8 mouse cellular contexts compared by ENCODE assay signal in the genomic region with DNA sequence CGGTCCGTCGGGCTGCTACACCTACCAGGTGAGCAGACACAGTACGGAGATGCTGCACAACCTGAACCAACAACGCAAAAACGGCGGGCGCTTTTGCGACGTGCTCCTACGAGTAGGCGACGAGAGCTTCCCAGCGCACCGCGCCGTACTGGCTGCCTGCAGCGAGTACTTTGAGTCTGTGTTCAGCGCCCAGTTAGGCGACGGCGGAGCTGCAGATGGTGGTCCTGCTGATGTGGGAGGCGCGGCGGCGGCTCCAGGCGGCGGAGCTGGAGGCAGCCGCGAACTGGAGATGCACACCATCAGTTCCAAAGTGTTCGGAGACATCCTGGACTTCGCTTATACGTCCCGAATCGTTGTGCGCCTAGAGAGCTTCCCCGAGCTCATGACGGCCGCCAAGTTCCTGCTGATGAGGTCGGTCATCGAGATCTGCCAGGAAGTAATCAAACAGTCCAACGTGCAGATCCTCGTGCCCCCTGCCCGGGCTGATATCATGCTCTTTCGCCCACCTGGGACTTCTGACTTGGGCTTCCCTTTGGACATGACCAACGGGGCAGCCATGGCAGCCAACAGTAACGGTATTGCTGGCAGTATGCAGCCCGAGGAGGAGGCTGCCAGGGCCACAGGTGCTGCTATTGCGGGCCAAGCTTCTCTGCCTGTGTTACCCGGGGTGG. TPM values are rescaled to one million over a fixed set of nuclear protein-coding genes. Genes with fewer than 3 reads are reported as not detected.
DNase-seq lines count a peak whose midpoint lies in the region; ATAC-seq and TF ChIP-seq lines count a peak whose summit lies in the region.

No protein-coding gene starts in this region.

- H3K4me3 ChIP-seq in G1E (ENCODE audit: low read depth, low read length) (peak overlapping the region; percentile 93), macrophage (ENCODE audit: inconsistent target) (peak overlapping the region; percentile 48)
- peak overlapping the region; percentile 98 for H3K4me3 ChIP-seq in brown adipose tissue, adult 24 weeks (ENCODE audit: insufficient read depth, low read depth, low read length)
- H3K4me3 ChIP-seq in forebrain, embryonic 14.5 days (ENCODE audit: low read depth, low read length), result peak overlapping the region; percentile 85
- H3K4me3 ChIP-seq in hindbrain, embryonic 14.5 days (replicated peaks; ENCODE audit: low read length), result peak overlapping the region; percentile 85

- WGBS in forebrain, embryonic 14.5 days, result under 1% methylated on average over 50 of the region's 50 CpGs
- under 1% methylated on average over 50 of the region's 50 CpGs for WGBS in hindbrain, embryonic 14.5 days
- WGBS in macrophage (ENCODE audit: missing documents), result 2% methylated on average over 50 of the region's 50 CpGs

- no peak overlapping the region for H3K27ac ChIP-seq in brown adipose tissue, adult 24 weeks (replicated peaks; ENCODE audit: low read depth, low read length)
- H3K27ac ChIP-seq in forebrain, embryonic 14.5 days (ENCODE audit: low read depth, low read length), result peak overlapping the region; percentile 100
- peak overlapping the region; percentile 100 for H3K27ac ChIP-seq in hindbrain, embryonic 14.5 days
- peak overlapping the region; percentile 60 for H3K27ac ChIP-seq in macrophage

- peak overlapping the region; percentile 97 for H3K9ac ChIP-seq in forebrain, embryonic 14.5 days (ENCODE audit: low read length)
- peak overlapping the region; percentile 97 for H3K9ac ChIP-seq in hindbrain, embryonic 14.5 days

- no peak for DNase-seq in G1E (ENCODE audit: low spot score)
- peak; percentile 74 for DNase-seq in forebrain, embryonic 14.5 days (ENCODE audit: low spot score)
- peak; percentile 41 for DNase-seq in hindbrain, embryonic 14.5 days (ENCODE audit: low spot score)
- peak; percentile 63 to 74 for DNase-seq in left cerebral cortex, adult 18-20 months (ENCODE audit: low spot score in 2 of 2)
- peak; percentile 65 for DNase-seq in right cerebral cortex, postnatal 25 days

- no peak for TF ChIP-seq CTCF in G1E (IDR thresholded peaks at IDR 0.05; ENCODE audit: low read depth, low read length)

- peaks cover 74% of the 10 kb centered on the region for H3K4me1 ChIP-seq in G1E (ENCODE audit: insufficient read depth, low read depth, low read length)
- peaks cover 18% of the 10 kb centered on the region for H3K4me1 ChIP-seq in brown adipose tissue, adult 24 weeks (ENCODE audit: control insufficient read depth, insufficient read depth, insufficient read length, low read length)
- peaks cover 34% of the 10 kb centered on the region for H3K4me1 ChIP-seq in forebrain, embryonic 14.5 days (ENCODE audit: control insufficient read depth, insufficient read depth, low read length)
- peaks cover 49% of the 10 kb centered on the region for H3K4me1 ChIP-seq in hindbrain, embryonic 14.5 days (replicated peaks; ENCODE audit: control insufficient read depth, insufficient read depth, low read length)

- H3K4me2 ChIP-seq in forebrain, embryonic 14.5 days (ENCODE audit: low read length), result peak overlapping the region; percentile 99
- H3K4me2 ChIP-seq in hindbrain, embryonic 14.5 days (replicated peaks), result peak overlapping the region; percentile 100

- H3K27me3 ChIP-seq in G1E (ENCODE audit: insufficient read depth, low read length), result no peaks in the 10 kb centered on the region
- no peaks in the 10 kb centered on the region for H3K27me3 ChIP-seq in forebrain, embryonic 14.5 days (replicated peaks; ENCODE audit: control insufficient read depth, insufficient read depth, low read length)
- no peaks in the 10 kb centered on the region for H3K27me3 ChIP-seq in hindbrain, embryonic 14.5 days (ENCODE audit: control insufficient read depth, insufficient read depth, low read length)

- H3K36me3 ChIP-seq in G1E (replicated peaks), result peaks cover 49% of the 10 kb centered on the region
- H3K36me3 ChIP-seq in forebrain, embryonic 14.5 days (ENCODE audit: control insufficient read depth, insufficient read depth, low read length), result peaks cover 27% of the 10 kb centered on the region
- peaks cover 26% of the 10 kb centered on the region for H3K36me3 ChIP-seq in hindbrain, embryonic 14.5 days (replicated peaks; ENCODE audit: control insufficient read depth, insufficient read depth)
- H3K36me3 ChIP-seq in macrophage (ENCODE audit: inconsistent target), result peaks cover 18% of the 10 kb centered on the region; the same call in 1 of the 2 replicates

- ATAC-seq in G1E (ENCODE audit: extremely low read depth, insufficient number of reproducible peaks, low FRiP score, poor library complexity, severe bottlenecking), result no peak
- ATAC-seq in forebrain, embryonic 14.5 days, result no peak
- ATAC-seq in hindbrain, embryonic 14.5 days (ENCODE audit: low FRiP score), result no peak
- no peak for ATAC-seq in inflammation-experienced regulatory T-cells, adult 6 months

- H3K79me2 ChIP-seq in macrophage (ENCODE audit: inconsistent target), result peaks cover 41% of the 10 kb centered on the region

- no peaks in the 10 kb centered on the region for H3K9me3 ChIP-seq in G1E (replicated peaks)
- no peaks in the 10 kb centered on the region for H3K9me3 ChIP-seq in forebrain, embryonic 14.5 days (replicated peaks; ENCODE audit: control insufficient read depth, low read length)
- H3K9me3 ChIP-seq in hindbrain, embryonic 14.5 days (ENCODE audit: control insufficient read depth, low read length), result no peaks in the 10 kb centered on the region

RNA-seq across cellular contexts. Expression of a gene that starts 2.1 kb away (rescaled TPM):
- 71.9 and 89.1 TPM in 2 replicates for total RNA-seq in G1E (2014; fragmentation: Nextera tagmentation)
- 56.5 and 66.6 TPM in 2 replicates for total RNA-seq in G1E (2017)
- polyA plus RNA-seq in G1E (2012), result 86.1 and 112 TPM in 2 replicates
- 2.0 and 4.0 TPM in 2 replicates for polyA plus RNA-seq in brown adipose tissue, adult 24 weeks (2012; ENCODE audit: insufficient read depth, insufficient read length, missing spikeins)
- polyA plus RNA-seq in forebrain, embryonic 14.5 days (2014; fragmentation: Nextera tagmentation; extraction: Ambion mirVana), result 61.7 and 62.0 TPM in 2 replicates
- 47.6 and 50.4 TPM in 2 replicates for polyA plus RNA-seq in hindbrain, embryonic 14.5 days (2014; fragmentation: Nextera tagmentation; extraction: Ambion mirVana)
- total RNA-seq in left cerebral cortex, adult 18-20 months (2021), result 10 to 100 TPM; 46.7 to 47.6 TPM
- 10 to 100 TPM in 16 of 26 experiments, 1 to 10 TPM in 10; 2.9 to 42.8 (median 13.5) TPM for total RNA-seq in macrophage (2018; cell fraction: chromatin; rRNA removed)
- total RNA-seq in macrophage (2018; cell fraction: cytosol; rRNA removed), result 10 to 100 TPM in 14 of 26 experiments, 1 to 10 TPM in 12; 3.3 to 19.2 (median 10.3) TPM
- 10 to 100 TPM in 17 of 26 experiments, 1 to 10 TPM in 9; 5.3 to 37.7 (median 14.6) TPM for total RNA-seq in macrophage (2018; cell fraction: nucleus; rRNA removed)
- 10.9 to 14.0 TPM (median 10.9 TPM) in 3 replicates for polyA plus RNA-seq in macrophage (2018)
- polyA plus RNA-seq in inflammation-experienced regulatory T-cells, adult 6 months (2017; shearing (Covaris generic)), result 10 to 100 TPM; 15.5 to 19.6 (median 16.0) TPM

RNA-seq across cellular contexts. Expression of a gene that starts 24.6 kb away (rescaled TPM):
- total RNA-seq in G1E (2014; fragmentation: Nextera tagmentation) (190 and 198 TPM in 2 replicates), G1E (2017) (282 and 303 TPM in 2 replicates)
- polyA plus RNA-seq in G1E (2012) (101 and 116 TPM in 2 replicates), macrophage (2018) (60.1 to 104 TPM (median 88.3 TPM) in 3 replicates)
- 50.0 and 57.3 TPM in 2 replicates for polyA plus RNA-seq in brown adipose tissue, adult 24 weeks (2012; ENCODE audit: insufficient read depth, insufficient read length, missing spikeins)
- 274 and 283 TPM in 2 replicates for polyA plus RNA-seq in forebrain, embryonic 14.5 days (2014; fragmentation: Nextera tagmentation; extraction: Ambion mirVana)
- polyA plus RNA-seq in hindbrain, embryonic 14.5 days (2014; fragmentation: Nextera tagmentation; extraction: Ambion mirVana), result 206 and 216 TPM in 2 replicates
- 10 to 100 TPM; 90.8 to 93.6 TPM for total RNA-seq in left cerebral cortex, adult 18-20 months (2021)
- total RNA-seq in macrophage (2018; cell fraction: chromatin; rRNA removed), result 10 to 100 TPM; 15.6 to 71.1 (median 52.5) TPM
- total RNA-seq in macrophage (2018; cell fraction: cytosol; rRNA removed), result 10 to 100 TPM; 54.2 to 80.4 (median 68.0) TPM
- total RNA-seq in macrophage (2018; cell fraction: nucleus; rRNA removed), result 10 to 100 TPM; 23.4 to 88.7 (median 45.6) TPM
- polyA plus RNA-seq in inflammation-experienced regulatory T-cells, adult 6 months (2017; shearing (Covaris generic)), result 100 to 1,000 TPM; 162 to 177 (median 172) TPM

RNA-seq across cellular contexts. Expression of a gene that starts 39.4 kb away (rescaled TPM):
- total RNA-seq in G1E (2014; fragmentation: Nextera tagmentation), result 0.53 and 0.92 TPM in 2 replicates
- total RNA-seq in G1E (2017), result 2.2 and 2.4 TPM in 2 replicates
- polyA plus RNA-seq in G1E (2012), result 4.8 and 5.4 TPM in 2 replicates
- 1.4 and 3.8 TPM in 2 replicates for polyA plus RNA-seq in brown adipose tissue, adult 24 weeks (2012; ENCODE audit: insufficient read depth, insufficient read length, missing spikeins)
- 27.8 TPM in 2 replicates for polyA plus RNA-seq in forebrain, embryonic 14.5 days (2014; fragmentation: Nextera tagmentation; extraction: Ambion mirVana)
- polyA plus RNA-seq in hindbrain, embryonic 14.5 days (2014; fragmentation: Nextera tagmentation; extraction: Ambion mirVana), result 20.9 and 21.3 TPM in 2 replicates
- total RNA-seq in left cerebral cortex, adult 18-20 months (2021), result 10 to 100 TPM; 27.8 to 32.3 TPM
- total RNA-seq in macrophage (2018; cell fraction: chromatin; rRNA removed), result 10 to 100 TPM in 7 of 26 experiments, 1 to 10 TPM in 19; 1.9 to 27.2 (median 6.4) TPM
- total RNA-seq in macrophage (2018; cell fraction: cytosol; rRNA removed), result 10 to 100 TPM in 3 of 26 experiments, 1 to 10 TPM in 23; 2.7 to 12.1 (median 6.3) TPM
- 10 to 100 TPM in 8 of 26 experiments, 1 to 10 TPM in 18; 3.1 to 20.7 (median 8.1) TPM for total RNA-seq in macrophage (2018; cell fraction: nucleus; rRNA removed)
- polyA plus RNA-seq in macrophage (2018), result 1.4 to 14.0 TPM (median 10.1 TPM) in 3 replicates
- 10 to 100 TPM; 11.5 to 59.1 (median 35.3) TPM for polyA plus RNA-seq in inflammation-experienced regulatory T-cells, adult 6 months (2017; shearing (Covaris generic))

Comparison
In these comparisons a context has a peak if more than half of its experiments do, and no peak if none do; other contexts are left out.
1. H3K4me3 ChIP-seq: peak in every context shown above with its lines; median percentile 98 in brown adipose tissue, adult 24 weeks; 93 in G1E; 85 in forebrain, embryonic 14.5 days; 85 in hindbrain, embryonic 14.5 days; 48 in macrophage.